Mouse (Mus musculus): ENCODE results near the gene Sema3b. TPM values are rescaled to one million over a fixed set of nuclear protein-coding genes. Genes with fewer than 3 reads are reported as not detected.
A peak's percentile ranks its signal among the peaks of the same experiment; 100 is the strongest.

Sema3b gene
- polyA plus RNA-seq (2015; fragmentation: Nextera tagmentation; extraction: Ambion mirVana), result 13.6 and 23.6 TPM in 2 replicates

GRCm38 (mm10) chr9:107608741-107609432 is at the start of gene Sema3b:
TSS of gene Sema3b (minus strand) at chr9:107609229.
- Histone ChIP-seq H3K9me3 (no peaks in the 10 kb centered on the region), H3K27ac (peak within 1 kb of the TSS; percentile 54), H3K36me3 (peaks cover 4% of the 10 kb centered on the region), H3K4me3 (no peak within 1 kb of the TSS), H3K4me1 (peaks cover 88% of the 10 kb centered on the region), H3K27me3 (no peaks in the 10 kb centered on the region), H3K9ac (no peak within 1 kb of the TSS), H3K4me2 (peak within 1 kb of the TSS; percentile 37)
- WGBS, result 34% methylated on average over 12 of the region's 12 CpGs
- 0 out of 2 replicates have a peak, but pooled peaks have one; percentile 8 for ATAC-seq (ENCODE audit: insufficient number of reproducible peaks, low FRiP score, low TSS enrichment, low read depth)

GRCm38 (mm10) chr9:107658096-107658495 is 49.1 kb upstream of the Sema3b start:
- peaks cover 16% of the 10 kb centered on the region for H3K4me1 ChIP-seq
- ATAC-seq (ENCODE audit: insufficient number of reproducible peaks, low FRiP score, low TSS enrichment, low read depth), result no peak
- no peaks in the 10 kb centered on the region for H3K36me3 ChIP-seq
- no peak overlapping the region for H3K4me3 ChIP-seq
- 80% methylated on average over 6 of the region's 6 CpGs for WGBS
- H3K9ac ChIP-seq, result no peak overlapping the region
- no peaks in the 10 kb centered on the region for H3K9me3 ChIP-seq
- no peaks in the 10 kb centered on the region for H3K27me3 ChIP-seq
- no peak overlapping the region for H3K4me2 ChIP-seq
- no peak overlapping the region for H3K27ac ChIP-seq

GRCm38 (mm10) chr9:107657144-107657543 is 48.1 kb upstream of the Sema3b start:
- Histone ChIP-seq H3K4me2 (no peak overlapping the region), H3K9me3 (no peaks in the 10 kb centered on the region), H3K36me3 (no peaks in the 10 kb centered on the region), H3K4me1 (peaks cover 17% of the 10 kb centered on the region), H3K9ac (no peak overlapping the region), H3K27ac (no peak overlapping the region), H3K27me3 (no peaks in the 10 kb centered on the region), H3K4me3 (no peak overlapping the region)
- no peak for ATAC-seq (ENCODE audit: insufficient number of reproducible peaks, low FRiP score, low TSS enrichment, low read depth)
- WGBS, result 84% methylated on average over 5 of the region's 5 CpGs

- no peaks in the 10 kb centered on the region for H3K9me3 ChIP-seq
- WGBS, result 71% methylated on average over 4 of the region's 4 CpGs
- no peak for ATAC-seq (ENCODE audit: insufficient number of reproducible peaks, low FRiP score, low TSS enrichment, low read depth)
Observed at GRCm38 (mm10) chr9:107654585-107654984, 45.6 kb upstream of the Sema3b start.

GRCm38 (mm10) chr9:107653474-107653873 is 44.4 kb upstream of the Sema3b start:
- Histone ChIP-seq H3K27ac (no peak overlapping the region), H3K27me3 (no peaks in the 10 kb centered on the region), H3K4me3 (no peak overlapping the region), H3K9me3 (no peaks in the 10 kb centered on the region), H3K4me1 (peaks cover 25% of the 10 kb centered on the region), H3K9ac (no peak overlapping the region), H3K4me2 (no peak overlapping the region), H3K36me3 (no peaks in the 10 kb centered on the region)
- WGBS, result 83% methylated on average over 2 of the region's 2 CpGs
- ATAC-seq (ENCODE audit: insufficient number of reproducible peaks, low FRiP score, low TSS enrichment, low read depth), result no peak

More at GRCm38 (mm10) chr9:107654585-107654984, 45.6 kb upstream of the Sema3b start:
- no peak overlapping the region for H3K4me3 ChIP-seq
- H3K36me3 ChIP-seq, result no peaks in the 10 kb centered on the region
- H3K27ac ChIP-seq, result no peak overlapping the region
- H3K4me2 ChIP-seq, result no peak overlapping the region
- H3K9ac ChIP-seq, result no peak overlapping the region
- peaks cover 30% of the 10 kb centered on the region for H3K4me1 ChIP-seq
- H3K27me3 ChIP-seq, result no peaks in the 10 kb centered on the region

GRCm38 (mm10) chr9:107650708-107651481 is 41.9 kb upstream of the Sema3b start:
- no peak overlapping the region for H3K9ac ChIP-seq
- no peak for ATAC-seq (ENCODE audit: insufficient number of reproducible peaks, low FRiP score, low TSS enrichment, low read depth)
- no peak overlapping the region for H3K4me3 ChIP-seq
- 28% methylated on average over 12 of the region's 12 CpGs for WGBS
- H3K4me1 ChIP-seq, result peaks cover 25% of the 10 kb centered on the region
- H3K27ac ChIP-seq, result peak overlapping the region; percentile 67
- H3K9me3 ChIP-seq, result no peaks in the 10 kb centered on the region
- no peaks in the 10 kb centered on the region for H3K36me3 ChIP-seq
- no peaks in the 10 kb centered on the region for H3K27me3 ChIP-seq
- no peak overlapping the region for H3K4me2 ChIP-seq

GRCm38 (mm10) chr9:107650225-107650624 is 41.2 kb upstream of the Sema3b start:
- H3K4me3 ChIP-seq, result no peak overlapping the region
- no peaks in the 10 kb centered on the region for H3K9me3 ChIP-seq
- ATAC-seq (ENCODE audit: insufficient number of reproducible peaks, low FRiP score, low TSS enrichment, low read depth), result no peak
- H3K4me1 ChIP-seq, result peaks cover 25% of the 10 kb centered on the region
- H3K9ac ChIP-seq, result no peak overlapping the region
- no peaks in the 10 kb centered on the region for H3K36me3 ChIP-seq
- 46% methylated on average over 7 of the region's 7 CpGs for WGBS
- no peaks in the 10 kb centered on the region for H3K27me3 ChIP-seq
- H3K4me2 ChIP-seq, result no peak overlapping the region
- H3K27ac ChIP-seq, result peak overlapping the region; percentile 67; the same call in 1 of the 2 replicates

GRCm38 (mm10) chr9:107648767-107649166 is 39.7 kb upstream of the Sema3b start:
- Histone ChIP-seq H3K4me2 (no peak overlapping the region), H3K27ac (no peak overlapping the region), H3K4me1 (peaks cover 37% of the 10 kb centered on the region), H3K36me3 (no peaks in the 10 kb centered on the region), H3K4me3 (no peak overlapping the region), H3K27me3 (no peaks in the 10 kb centered on the region), H3K9me3 (no peaks in the 10 kb centered on the region), H3K9ac (no peak overlapping the region)
- ATAC-seq (ENCODE audit: insufficient number of reproducible peaks, low FRiP score, low TSS enrichment, low read depth), result no peak
- 64% methylated on average over 3 of the region's 3 CpGs for WGBS

- WGBS, result 81% methylated on average over 6 of the region's 6 CpGs
- Histone ChIP-seq H3K4me2 (no peak overlapping the region), H3K36me3 (no peaks in the 10 kb centered on the region), H3K9me3 (no peaks in the 10 kb centered on the region), H3K9ac (no peak overlapping the region), H3K4me1 (peaks cover 34% of the 10 kb centered on the region), H3K27ac (no peak overlapping the region), H3K27me3 (no peaks in the 10 kb centered on the region), H3K4me3 (no peak overlapping the region)
- no peak for ATAC-seq (ENCODE audit: insufficient number of reproducible peaks, low FRiP score, low TSS enrichment, low read depth)
Observed at GRCm38 (mm10) chr9:107646975-107647374, 37.9 kb upstream of the Sema3b start.

GRCm38 (mm10) chr9:107645577-107645976 is 36.5 kb upstream of the Sema3b start:
- H3K9ac ChIP-seq, result no peak overlapping the region
- H3K4me3 ChIP-seq, result no peak overlapping the region
- WGBS, result 8% methylated on average over 5 of the region's 5 CpGs
- H3K27me3 ChIP-seq, result no peaks in the 10 kb centered on the region
- H3K36me3 ChIP-seq, result no peaks in the 10 kb centered on the region
- no peaks in the 10 kb centered on the region for H3K9me3 ChIP-seq
- H3K4me2 ChIP-seq, result no peak overlapping the region
- ATAC-seq (ENCODE audit: insufficient number of reproducible peaks, low FRiP score, low TSS enrichment, low read depth), result no peak
- peaks cover 22% of the 10 kb centered on the region for H3K4me1 ChIP-seq
- no peak overlapping the region for H3K27ac ChIP-seq

GRCm38 (mm10) chr9:107645153-107645510 is 36.1 kb upstream of the Sema3b start:
- H3K9ac ChIP-seq, result no peak overlapping the region
- no peaks in the 10 kb centered on the region for H3K36me3 ChIP-seq
- no peak for ATAC-seq (ENCODE audit: insufficient number of reproducible peaks, low FRiP score, low TSS enrichment, low read depth)
- 52% methylated on average over 7 of the region's 7 CpGs for WGBS
- H3K4me2 ChIP-seq, result peak overlapping the region; percentile 53
- H3K4me3 ChIP-seq, result no peak overlapping the region
- H3K9me3 ChIP-seq, result no peaks in the 10 kb centered on the region
- H3K4me1 ChIP-seq, result peaks cover 18% of the 10 kb centered on the region; the same call in 1 of the 2 replicates
- H3K27me3 ChIP-seq, result no peaks in the 10 kb centered on the region
- no peak overlapping the region for H3K27ac ChIP-seq
